Mouse (Mus musculus) testis, adult 2 months (tissue): ENCODE results near the gene Fam83e.

Experiments used
- CTCF ChIP-seq: fragments of 200-500 bp; IDR thresholded peaks from 2 replicates; pipeline ENCODE4 v1.5.1; 2012; ENCODE audit warnings: low read depth, mild to moderate bottlenecking, inconsistent platforms, low read length, moderate library complexity; ENCODE audit not compliant: control insufficient read depth, insufficient read depth, insufficient replicate concordance
- POLR2A ChIP-seq: fragments of 200-500 bp; IDR thresholded peaks from 2 replicates; pipeline ENCODE4 v1.6.1; 2012; ENCODE audit warnings: low read depth, mild to moderate bottlenecking, inconsistent platforms, low read length, moderate library complexity; ENCODE audit not compliant: control insufficient read depth

- TF ChIP-seq CTCF (no peak), POLR2A (0 out of 2 replicates have a peak, but pooled peaks have one; percentile 36)
Observed at GRCm38 (mm10) chr7:45741777-45742176, 20.8 kb downstream of the Fam83e start.
